Mouse (Mus musculus): ENCODE results near the gene Nova2.

The Nova2 gene

DNA sequence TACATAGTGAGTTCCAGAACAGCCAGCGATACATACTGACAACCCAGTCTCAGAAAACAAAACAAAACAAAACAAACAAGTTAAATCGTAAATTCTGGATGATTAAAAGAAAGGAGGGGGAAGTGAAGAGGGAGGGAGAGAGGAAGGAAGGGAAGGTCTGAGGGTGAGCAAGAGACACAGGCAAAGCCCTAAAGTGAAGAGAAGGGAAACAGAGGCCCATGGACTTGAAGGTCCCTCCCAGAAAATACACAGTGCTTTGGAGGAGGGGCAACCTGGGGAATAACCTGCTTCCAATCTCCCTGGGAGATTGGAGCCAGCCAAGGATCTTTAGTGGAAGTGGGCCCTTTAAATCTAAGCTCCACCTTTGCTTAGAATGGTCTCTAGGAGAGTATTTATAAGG lies 61.4 kb downstream of the Nova2 start, which contains the start of gene Nanos2:
Nanos2 (plus strand) TSS at position 301 of the 400 bp plus-strand sequence.
- no peak for DNase-seq (ENCODE audit: low spot score)

DNA sequence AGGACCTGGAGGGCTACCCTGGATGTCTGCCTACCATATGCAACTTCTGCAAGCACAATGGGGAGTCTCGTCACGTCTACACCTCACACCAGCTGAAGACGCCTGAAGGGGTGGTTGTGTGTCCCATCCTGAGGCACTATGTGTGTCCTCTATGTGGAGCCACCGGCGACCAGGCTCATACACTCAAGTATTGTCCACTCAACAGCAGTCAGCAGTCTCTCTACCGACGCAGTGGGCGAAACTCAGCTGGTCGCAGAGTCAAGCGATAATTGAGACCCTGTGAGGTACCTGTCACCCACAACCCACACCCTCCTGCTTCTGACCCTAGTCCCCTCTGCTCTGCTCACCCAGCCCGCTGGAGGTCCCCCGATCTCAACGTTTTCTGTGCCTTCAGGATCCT lies 62.1 kb downstream of the Nova2 start:
- DNase-seq (ENCODE audit: low spot score), result no peak

DNA sequence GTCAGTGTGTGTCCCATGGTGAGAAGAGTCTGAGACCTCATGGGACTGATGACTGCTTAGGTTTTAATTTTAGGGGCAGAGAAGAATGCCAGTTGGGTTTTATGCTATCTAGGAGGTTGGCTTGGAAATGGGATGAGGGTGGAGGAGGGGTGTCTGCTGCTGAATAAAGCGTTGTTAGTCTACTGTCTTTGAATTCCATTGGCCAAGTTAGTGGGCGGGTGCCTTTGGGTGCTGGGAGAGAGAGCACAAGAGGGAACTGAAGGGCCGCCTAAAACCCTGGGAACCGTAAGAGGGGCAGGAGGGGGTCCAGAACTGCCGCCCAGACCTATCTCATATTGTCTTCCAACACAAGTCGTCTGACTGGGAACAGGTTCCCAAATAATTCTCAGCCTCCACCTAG lies 63.1 kb downstream of the Nova2 start:
- no peak for DNase-seq (ENCODE audit: low spot score)

DNA sequence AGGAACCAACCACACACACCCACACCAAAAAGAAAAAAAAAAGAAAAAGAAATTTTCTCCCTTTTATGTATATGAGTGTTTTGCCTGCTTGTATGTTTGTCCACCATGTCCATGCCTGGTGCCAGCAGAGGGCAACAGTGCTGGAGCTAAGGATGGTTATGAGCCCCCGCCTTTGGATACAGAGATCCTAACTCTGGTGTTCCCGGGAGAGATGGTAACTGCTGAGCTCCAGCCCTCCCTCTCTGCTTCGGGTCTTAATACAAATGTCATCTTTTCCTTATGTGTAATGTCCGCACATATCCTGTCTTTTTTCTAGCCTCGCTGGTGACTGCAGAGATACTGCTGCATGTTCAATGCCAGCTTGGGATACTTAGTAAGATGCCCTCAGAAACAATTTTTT lies 64.3 kb downstream of the Nova2 start:
- peak; percentile 36 for DNase-seq (ENCODE audit: low spot score)

DNA sequence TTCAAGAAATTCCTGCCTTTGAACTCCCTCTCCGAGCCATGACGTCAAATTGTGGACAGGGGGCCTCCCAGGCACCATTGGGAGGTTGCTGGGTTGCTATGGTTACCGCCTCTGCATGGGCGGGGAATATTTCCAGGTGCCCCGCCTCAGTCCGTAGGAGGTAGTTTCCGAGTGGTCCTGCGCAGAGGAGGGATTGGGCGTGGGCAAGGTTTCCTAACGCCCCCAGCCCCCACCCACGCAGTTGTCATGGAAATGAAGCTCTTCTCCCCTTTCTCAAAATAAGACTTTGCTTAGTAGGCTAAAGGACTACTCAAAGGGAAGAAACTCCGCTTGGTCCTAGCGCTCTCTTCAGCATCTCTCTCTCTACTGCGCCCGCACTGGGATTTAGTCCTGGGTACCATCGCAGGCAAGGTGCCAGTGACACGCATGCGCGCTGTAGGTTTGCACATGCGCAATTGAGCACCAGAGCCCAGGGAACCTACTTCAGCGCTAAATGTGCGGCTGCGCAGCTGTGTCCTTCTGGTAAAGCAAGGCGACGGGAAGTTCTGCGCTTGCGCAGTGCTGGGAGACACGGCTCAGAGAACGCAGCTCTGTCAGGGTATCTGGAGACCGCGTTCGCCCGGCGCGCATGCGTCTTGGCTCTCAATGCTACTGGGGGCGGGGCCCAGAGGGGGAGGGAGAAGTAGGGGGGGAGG lies 65.1 kb downstream of the Nova2 start, which contains the start of gene Mypop:
Mypop (plus strand) TSS at position 645 of the 695 bp plus-strand sequence.
- DNase-seq (ENCODE audit: low spot score), result peak; percentile 100

DNA sequence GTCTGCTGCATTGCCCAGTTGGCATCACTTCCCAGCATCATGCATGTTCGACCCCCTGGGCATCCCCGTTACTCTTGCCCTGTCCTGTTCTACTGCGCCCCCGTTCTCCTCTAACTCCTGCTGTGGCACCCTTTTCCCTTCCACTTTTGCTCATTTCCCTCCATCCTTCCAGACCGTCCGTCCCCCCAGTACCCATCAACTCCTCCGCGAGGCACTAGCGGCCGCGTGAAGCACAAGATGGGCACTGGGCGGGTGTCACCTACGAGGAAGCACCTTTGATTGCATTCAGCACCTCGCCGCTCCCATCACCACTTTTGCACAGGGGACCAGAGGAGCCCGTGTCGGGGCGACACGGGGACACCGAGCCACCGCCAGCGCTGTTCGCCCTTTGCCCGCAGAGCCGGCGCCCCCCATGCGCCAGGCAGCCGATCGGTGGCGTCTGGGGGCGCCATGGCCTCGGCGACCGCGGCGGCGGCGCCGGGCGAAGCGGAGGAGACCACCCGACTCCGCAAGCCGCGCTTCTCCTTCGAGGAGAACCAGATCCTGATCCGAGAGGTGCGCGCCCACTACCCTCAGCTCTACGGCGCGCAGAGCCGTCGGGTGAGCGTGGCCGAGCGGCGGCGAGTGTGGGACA lies 66.1 kb downstream of the Nova2 start:
- peak; percentile 44 for DNase-seq (ENCODE audit: low spot score)

DNA sequence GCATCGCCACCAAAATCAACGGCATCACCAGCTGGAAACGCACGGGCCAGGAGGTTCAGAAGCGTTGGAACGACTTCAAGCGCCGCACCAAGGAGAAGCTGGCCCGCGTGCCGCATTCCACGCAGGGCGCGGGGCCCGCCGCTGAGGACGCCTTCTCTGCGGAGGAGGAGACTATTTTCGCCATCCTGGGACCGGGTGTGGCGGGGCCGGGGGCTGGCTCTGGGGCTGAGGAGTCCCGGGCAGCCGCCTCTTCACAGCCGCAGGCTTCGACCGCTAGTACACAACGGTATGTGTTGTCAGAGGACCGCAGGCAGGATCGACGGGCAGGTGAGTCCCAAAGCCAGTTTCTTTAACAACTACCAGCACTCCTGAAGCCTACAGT lies 66.6 kb downstream of the Nova2 start:
- peak; percentile 44 for DNase-seq (ENCODE audit: low spot score)

DNA sequence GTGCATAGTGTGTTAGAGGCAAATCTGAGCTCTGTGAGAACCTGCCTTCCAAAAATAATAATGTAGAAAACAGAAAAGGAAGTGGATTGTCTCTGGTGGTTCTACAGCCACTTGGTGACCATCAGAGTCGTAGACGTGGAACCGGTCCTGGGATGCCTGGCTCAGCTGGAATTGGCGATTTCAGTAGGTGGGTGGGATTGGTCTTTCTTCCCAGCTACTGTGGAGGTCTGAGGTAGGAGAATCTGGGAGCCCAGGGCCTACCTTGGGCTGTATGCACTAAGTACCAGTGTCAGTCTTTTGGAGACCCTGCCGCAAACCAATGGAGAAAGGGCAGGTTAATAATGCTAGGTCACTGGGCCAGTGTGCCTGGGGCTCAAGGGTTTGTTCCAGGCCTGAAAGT lies 67.3 kb downstream of the Nova2 start:
- no peak for DNase-seq (ENCODE audit: low spot score)

DNA sequence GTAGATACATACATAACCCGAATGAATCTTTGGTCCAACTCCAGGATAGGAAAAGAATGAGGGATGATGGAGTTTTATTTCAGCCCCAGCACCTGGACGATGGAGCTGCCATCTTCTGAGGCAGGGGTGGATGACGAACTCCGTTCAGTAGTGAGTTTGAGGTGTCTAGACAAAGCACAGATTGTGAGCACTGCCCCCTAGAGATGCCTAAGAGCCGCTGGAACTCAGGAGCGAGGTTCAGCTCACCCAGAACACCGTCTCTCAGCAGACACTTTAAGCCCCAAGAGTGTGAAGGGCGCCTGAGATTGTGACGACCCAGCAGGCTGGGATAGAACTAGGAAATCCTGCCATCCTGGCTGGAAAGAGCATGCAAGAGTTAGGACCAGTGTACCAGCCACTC lies 73.1 kb downstream of the Nova2 start:
- DNase-seq (ENCODE audit: low spot score), result no peak

DNA sequence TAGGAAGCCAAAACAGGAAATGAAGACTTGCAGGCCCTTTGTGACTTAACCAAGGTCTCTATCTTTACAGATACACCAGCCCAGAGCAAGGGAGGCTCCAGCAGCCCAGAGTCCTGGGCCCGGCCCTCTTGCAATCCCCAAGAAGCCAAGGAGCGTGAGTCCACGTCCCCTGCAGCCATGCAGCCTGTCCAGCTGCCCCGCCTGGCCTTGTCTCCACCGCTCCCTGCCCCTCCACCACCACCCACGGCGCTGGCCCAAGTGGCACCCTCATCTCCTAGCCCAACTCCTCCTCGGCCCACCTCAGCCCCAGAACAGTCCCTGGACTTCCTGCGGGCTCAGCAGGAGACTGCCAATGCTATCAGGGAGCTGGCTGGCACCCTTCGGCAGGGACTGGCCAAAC lies 74.7 kb downstream of the Nova2 start:
- DNase-seq (ENCODE audit: low spot score), result no peak

DNA sequence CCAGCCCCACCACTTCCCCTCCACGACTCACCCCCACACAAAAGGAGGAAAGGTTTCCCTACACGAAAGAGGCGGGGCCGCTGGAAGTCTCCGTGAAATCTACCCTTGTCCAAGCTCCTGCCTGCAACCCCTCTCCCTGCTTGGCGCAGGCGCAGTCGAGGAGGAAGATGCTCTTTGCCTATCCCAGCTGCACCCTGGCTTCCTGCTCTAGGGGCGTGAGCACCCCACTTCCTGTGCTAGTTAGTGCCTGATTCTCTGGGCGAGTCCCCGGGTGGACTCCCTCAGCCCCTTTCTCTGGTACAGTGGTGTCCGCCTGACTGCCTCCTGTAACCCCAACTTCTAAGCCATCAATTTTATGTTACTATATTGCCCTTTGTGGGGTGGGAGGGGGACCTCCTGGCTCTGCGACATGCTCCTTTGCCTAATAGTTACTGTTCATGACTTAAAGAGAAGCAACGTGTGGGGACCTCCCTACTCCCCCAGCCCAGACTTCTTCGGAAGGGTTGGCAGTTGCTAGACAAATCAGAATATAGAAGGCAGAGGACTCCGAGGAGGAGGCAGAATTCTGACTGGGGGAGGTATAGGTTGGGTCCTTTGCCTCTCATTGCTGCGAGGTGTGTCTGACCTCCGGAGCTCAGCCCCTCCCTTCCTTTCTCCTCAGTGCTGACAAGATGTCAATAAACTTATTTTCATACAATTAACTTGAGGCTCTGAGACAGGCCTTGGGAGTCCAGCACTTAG lies 75.5 kb downstream of the Nova2 start:
- peak; percentile 57 for DNase-seq (ENCODE audit: low spot score)

DNA sequence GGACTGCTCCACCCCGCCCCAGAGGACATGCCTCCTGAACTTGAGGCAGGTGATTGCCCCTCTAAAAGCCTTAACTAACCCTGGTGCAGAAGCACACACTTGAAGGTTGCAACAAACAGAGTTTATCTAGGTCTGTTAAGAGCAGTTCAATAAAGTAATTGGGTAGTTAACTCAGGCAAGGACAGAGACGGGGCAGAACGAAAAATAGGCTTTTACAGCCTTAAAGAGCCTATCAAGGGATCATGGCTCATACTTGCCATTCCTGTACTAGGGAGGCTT lies 76.1 kb downstream of the Nova2 start:
- DNase-seq (ENCODE audit: low spot score), result no peak

DNA sequence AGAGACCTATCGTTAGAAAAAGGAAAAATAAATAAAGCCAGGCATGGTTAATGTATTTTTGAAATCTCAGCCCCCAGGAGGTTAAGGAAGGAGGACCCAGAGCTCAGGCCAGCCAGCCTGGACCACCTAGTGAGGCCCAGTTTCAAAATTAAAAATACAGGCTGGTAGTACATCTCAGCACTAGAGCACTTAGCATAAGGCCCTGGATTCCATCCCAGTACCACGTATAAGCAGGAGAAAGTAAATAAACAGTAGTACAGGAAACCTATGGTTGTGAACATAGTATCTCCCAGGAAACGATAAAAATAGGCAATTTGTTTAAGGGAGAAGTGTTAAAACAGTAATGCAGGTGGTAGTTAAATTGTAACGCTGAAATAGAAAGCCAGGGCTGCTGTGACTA lies 76.4 kb downstream of the Nova2 start:
- DNase-seq (ENCODE audit: low spot score), result no peak

DNA sequence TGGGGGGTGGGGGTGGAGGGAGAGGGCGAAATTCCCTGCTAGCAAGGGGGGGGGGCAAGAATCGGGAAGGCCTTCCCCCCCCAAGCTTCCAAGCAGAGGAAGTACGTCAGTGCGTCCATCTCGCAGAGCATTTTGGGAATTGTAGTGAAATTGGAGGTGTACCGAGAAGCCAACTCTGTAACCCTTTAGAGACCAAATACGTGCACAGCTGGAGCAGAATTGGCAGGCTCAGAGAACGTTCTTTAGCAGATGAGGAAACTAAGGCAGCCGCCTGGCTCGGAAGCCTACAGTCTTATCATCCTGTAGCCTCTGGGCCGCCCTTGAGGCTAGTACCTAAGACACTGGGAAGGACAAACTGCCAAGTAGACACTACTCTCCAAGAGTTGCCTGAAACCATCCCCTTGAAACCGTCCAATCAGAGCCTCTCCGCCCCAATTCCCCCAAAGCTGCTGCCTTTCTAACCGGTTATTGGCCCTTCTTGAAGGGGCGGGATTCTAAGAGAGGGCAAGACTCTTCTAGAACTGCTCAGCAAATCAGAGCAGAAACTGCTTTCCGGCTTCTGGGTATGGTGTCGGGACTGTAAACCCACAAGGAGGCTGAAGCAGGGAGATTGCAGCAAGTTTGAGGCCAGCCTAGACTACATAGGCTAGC lies 77.3 kb downstream of the Nova2 start:
- DNase-seq (ENCODE audit: low spot score), result peak; percentile 84

DNA sequence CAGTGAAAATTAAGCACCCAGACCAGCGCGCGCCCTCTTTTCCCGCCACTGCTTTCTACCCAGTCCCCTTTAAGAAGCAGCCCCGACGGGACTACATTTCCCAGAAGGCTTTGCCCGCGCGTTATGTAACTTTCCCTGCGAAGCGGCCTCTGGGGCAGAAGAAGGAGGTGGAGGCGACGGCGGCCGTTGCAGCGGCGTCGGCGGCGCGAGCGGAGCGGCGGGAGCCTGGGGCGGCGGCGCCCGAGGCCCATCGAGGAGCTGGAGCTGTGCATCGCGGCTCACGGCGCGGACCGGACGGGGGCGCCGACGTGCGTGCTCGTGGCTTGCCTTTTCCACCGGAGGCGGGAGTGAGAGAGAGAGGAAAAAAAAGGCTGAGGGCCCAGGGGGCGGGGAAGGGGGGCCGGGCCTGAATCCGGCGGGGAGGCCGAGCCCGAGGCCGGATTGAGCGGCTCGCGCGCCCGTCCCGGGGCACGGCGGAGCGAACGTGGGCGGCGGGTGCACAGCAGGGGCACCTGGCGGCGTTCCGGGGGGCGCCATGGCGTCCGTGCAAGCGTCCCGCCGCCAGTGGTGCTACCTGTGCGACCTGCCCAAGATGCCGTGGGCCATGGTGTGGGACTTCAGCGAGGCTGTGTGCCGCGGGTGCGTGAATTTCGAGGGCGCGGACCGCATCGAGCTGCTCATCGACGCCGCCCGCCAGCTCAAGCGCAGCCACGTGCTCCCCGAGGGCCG lies 78.4 kb downstream of the Nova2 start, which contains the start of gene Irf2bp1:
Irf2bp1 (plus strand) TSS at position 143 of the 729 bp plus-strand sequence.
- peak; percentile 94 for DNase-seq (ENCODE audit: low spot score)

DNA sequence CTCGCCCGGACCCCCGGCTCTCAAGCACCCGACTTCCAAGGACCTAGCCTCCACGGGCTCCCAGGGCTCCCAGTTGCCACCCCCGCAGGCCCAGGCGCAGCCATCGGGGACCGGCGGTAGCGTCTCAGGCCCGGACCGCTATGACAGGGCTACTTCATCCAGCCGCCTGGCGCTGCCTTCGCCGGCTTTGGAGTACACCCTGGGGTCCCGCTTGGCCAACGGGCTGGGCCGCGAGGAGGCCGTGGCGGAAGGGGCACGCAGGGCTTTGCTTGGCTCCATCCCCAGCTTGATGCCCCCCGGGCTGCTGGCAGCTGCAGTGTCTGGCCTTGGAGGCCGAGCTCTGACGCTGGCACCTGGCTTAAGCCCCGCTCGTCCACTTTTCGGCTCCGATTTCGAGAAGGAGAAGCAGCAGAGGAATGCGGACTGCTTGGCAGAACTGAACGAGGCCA lies 79.0 kb downstream of the Nova2 start:
- DNase-seq (ENCODE audit: low spot score), result no peak

DNA sequence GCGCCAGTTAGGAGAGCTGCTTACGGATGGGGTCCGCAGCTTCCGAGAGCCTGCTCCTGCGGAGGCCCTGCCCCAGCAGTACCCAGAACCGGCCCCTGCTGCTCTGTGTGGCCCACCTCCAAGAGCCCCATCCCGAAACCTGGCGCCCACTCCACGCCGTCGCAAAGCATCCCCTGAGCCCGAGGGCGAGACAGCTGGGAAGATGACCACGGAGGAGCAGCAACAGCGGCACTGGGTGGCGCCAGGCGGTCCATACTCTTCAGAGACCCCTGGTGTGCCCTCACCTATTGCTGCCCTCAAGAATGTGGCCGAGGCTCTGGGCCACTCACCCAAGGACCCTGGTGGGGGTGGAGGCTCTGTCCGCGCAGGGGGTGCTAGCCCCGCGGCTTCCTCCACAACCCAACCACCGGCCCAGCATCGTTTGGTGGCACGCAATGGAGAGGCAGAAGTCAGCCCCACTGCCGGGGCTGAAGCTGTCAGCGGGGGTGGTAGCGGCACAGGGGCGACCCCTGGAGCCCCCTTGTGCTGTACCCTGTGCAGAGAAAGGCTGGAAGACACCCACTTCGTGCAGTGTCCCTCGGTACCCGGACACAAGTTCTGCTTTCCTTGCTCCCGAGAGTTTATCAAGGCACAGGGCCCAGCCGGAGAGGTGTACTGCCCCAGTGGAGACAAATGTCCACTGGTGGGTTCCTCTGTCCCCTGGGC lies 79.9 kb downstream of the Nova2 start:
- DNase-seq (ENCODE audit: low spot score), result no peak

DNA sequence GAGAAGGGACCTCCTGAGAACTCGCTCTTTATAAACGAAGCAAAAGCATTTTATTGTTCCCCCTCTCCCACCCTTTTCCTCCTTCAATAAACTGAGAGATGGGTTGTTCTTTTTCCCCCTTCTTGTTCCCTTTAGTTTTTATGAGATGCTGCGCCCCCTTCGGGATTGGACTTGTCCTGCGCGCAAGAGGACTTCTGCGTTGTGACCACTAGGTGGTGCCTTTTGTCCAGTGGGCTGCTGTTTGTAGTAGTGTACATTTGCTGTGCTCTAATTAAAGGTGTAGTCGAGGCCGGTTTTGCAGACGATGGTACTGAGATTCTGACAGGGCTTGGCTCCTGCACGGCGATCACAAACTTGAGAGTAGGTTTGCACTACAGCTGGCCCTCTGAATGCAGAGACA lies 80.8 kb downstream of the Nova2 start:
- DNase-seq (ENCODE audit: low spot score), result peak; percentile 92

DNA sequence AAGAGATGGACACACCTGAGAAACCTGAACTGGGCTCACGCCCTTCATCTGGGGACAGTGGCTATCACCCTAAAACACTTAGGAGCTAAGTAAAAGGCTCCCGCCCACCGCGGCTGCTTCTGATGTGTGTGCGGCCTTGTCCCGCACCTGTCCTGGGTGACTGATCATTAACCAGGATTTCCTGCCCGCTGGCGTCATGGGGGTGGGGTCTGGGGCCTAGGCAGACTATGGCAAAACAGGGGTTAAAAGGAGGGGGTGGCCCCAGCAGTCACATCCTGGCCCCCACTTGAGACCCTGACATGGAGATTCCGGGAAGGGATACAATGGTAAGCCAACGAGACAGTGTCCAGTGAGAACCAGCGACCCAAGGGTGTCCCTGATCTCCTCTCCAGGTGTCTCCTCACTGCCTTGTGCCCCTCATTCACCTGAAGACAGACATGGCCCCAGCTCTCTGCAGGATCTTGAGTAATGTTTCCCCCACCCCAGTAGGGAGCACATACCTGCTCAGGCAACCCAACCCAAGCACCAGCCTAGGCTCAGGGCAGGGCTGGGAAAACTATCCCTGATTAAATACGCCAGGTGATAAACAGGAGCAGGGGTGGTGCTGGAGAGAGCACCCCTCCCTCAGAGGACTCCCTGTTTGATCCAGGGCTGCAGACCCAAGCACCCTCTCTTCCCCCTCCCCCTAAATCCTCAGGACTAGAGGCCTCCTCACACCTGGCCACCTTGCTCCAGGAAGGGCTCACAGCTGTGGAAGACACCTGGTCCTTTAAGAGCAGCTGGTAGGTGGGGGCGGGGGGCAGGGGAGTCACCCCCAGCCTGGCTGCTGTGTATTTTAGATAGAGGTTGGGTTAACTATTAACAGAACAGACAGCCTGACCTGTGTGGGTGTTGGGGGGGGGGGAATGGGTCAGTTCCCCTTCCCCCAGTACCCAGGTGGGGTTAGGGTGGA lies 81.6 kb downstream of the Nova2 start:
- no peak for DNase-seq (ENCODE audit: low spot score)

DNA sequence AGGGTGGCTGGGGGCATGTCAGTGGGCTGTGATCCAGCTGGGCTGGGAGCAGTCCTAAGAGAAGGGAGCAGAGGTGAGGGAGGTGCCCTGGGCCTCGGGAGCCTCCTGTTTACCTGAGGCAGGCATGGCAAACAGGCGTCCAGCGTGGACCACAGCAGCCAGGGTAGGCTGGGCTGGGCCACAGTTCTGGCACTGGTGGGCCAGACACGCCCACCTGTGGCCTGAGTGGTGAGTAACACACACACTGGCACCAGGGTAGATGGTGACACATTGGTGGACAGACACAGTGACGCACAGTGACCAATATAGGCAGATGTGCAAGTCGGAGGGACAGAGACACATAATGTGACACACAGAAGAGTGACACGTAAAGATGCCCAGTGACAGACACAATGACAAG lies 84.9 kb downstream of the Nova2 start:
- DNase-seq (ENCODE audit: low spot score), result no peak
